In the genomic region with DNA sequence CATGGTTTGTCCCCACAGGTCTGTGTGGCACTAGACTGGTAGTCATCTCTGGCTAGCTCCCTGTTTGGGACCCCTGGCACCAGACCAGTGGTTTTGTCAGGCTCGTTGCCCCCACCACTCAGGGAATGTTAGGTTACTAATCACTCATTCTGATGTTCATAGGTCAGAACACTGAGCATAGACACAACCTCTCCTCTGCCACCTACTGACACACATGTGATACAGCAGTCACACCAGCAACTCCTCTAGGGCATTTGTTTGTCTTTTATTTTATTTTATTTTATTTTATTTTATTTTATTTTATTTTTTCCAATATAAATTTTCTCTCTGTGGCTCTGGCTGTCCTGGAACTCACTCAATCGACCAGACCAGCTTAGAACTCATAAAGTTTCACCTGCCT, we compare ENCODE assay signal across 37 mouse cellular contexts. TPM values are rescaled to one million over a fixed set of nuclear protein-coding genes. Genes with fewer than 3 reads are reported as not detected.
DNase-seq lines count a peak whose midpoint lies in the region; ATAC-seq and TF ChIP-seq lines count a peak whose summit lies in the region.
"Had no signal": no experiment of that assay in that cellular context is flagged by ENCODE, and none has a peak within 500 bp of the region (broad histone marks: within the 10 kb centered on the region; RNA-seq: fewer than 3 reads in every experiment).

No protein-coding gene starts in this region.

- intact Hi-C loops in heart, adult 2 months (cut with DNase I): no loop called here

- H3K4me3 ChIP-seq in heart, adult 2 months: no peak overlapping the region
- H3K4me3 ChIP-seq in heart, embryonic 12.5 days: no peak overlapping the region
- no peak overlapping the region for H3K4me3 ChIP-seq in liver, adult 2 months (ENCODE audit: insufficient read depth, low read depth, low read length)
- no peak overlapping the region for H3K4me3 ChIP-seq in liver, embryonic 12.5 days
- H3K4me3 ChIP-seq in CH12.LX (replicated peaks in 1 of 3; ENCODE audit: low read depth in 2 of 3, low read length in 2 of 3, poor library complexity in 1 of 3): no peak overlapping the region
- no peak overlapping the region for H3K4me3 ChIP-seq in hindbrain, embryonic 11.5 days (ENCODE audit: low read depth, low read length)
- H3K4me3 ChIP-seq: embryonic facial prominence, embryonic 10.5 days; embryonic facial prominence, embryonic 15.5 days; forebrain, embryonic 13.5 days; hindbrain, embryonic 15.5 days; limb, embryonic 10.5 days; limb, embryonic 15.5 days; liver, embryonic 15.5 days; lung, embryonic 15.5 days; midbrain, embryonic 10.5 days; midbrain, embryonic 15.5 days; neural tube, embryonic 15.5 days had no signal

- no peaks in the 10 kb centered on the region for H3K4me1 ChIP-seq in heart, adult 2 months (ENCODE audit: control insufficient read depth, insufficient read depth, low read length)
- H3K4me1 ChIP-seq in heart, embryonic 12.5 days (replicated peaks): no peaks in the 10 kb centered on the region
- no peaks in the 10 kb centered on the region for H3K4me1 ChIP-seq in liver, adult 2 months (ENCODE audit: control insufficient read depth, insufficient read depth, low read length)
- H3K4me1 ChIP-seq in liver, embryonic 12.5 days: no peaks in the 10 kb centered on the region
- H3K4me1 ChIP-seq in CH12.LX (ENCODE audit: control insufficient read depth in 1 of 2, insufficient read depth in 2 of 2): no peaks in the 10 kb centered on the region
- no peaks in the 10 kb centered on the region for H3K4me1 ChIP-seq in hindbrain, embryonic 11.5 days (replicated peaks; ENCODE audit: control insufficient read depth, insufficient read depth, low read length)
- H3K4me1 ChIP-seq: embryonic facial prominence, embryonic 10.5 days; embryonic facial prominence, embryonic 15.5 days; forebrain, embryonic 13.5 days; hindbrain, embryonic 15.5 days; limb, embryonic 10.5 days; limb, embryonic 15.5 days; liver, embryonic 15.5 days; lung, embryonic 15.5 days; midbrain, embryonic 10.5 days; midbrain, embryonic 15.5 days; neural tube, embryonic 15.5 days had no signal

- peak; percentile 38 for TF ChIP-seq CTCF in heart, adult 2 months (IDR thresholded peaks at IDR 0.05)
- no peak for TF ChIP-seq CTCF in liver, adult 2 months (IDR thresholded peaks at IDR 0.05; ENCODE audit: low read depth, low read length)
- peak in 1 of 2 experiments; percentile 47; a peak in 2 of 4 replicates for TF ChIP-seq CTCF in CH12.LX (conservative IDR thresholded peaks at IDR 0.05 in 1 of 2, IDR thresholded peaks at IDR 0.05 in 1 of 2; ENCODE audit: low read depth in 2 of 2, low read length in 2 of 2)

- no peaks in the 10 kb centered on the region for H3K79me2 ChIP-seq in heart, adult 2 months (replicated peaks; ENCODE audit: control insufficient read depth, insufficient read depth, low read length)
- H3K79me2 ChIP-seq in liver, adult 2 months (ENCODE audit: control insufficient read depth, insufficient read depth, low read length): no peaks in the 10 kb centered on the region
- no peaks in the 10 kb centered on the region for H3K79me2 ChIP-seq in CH12.LX (replicated peaks; ENCODE audit: control insufficient read depth, extremely low read depth, insufficient read depth, poor library complexity, severe bottlenecking)

- no peak overlapping the region for H3K27ac ChIP-seq in heart, adult 2 months
- no peak overlapping the region for H3K27ac ChIP-seq in heart, embryonic 12.5 days (ENCODE audit: poor library complexity, severe bottlenecking)
- no peak overlapping the region for H3K27ac ChIP-seq in liver, adult 2 months (replicated peaks; ENCODE audit: insufficient read depth, low read depth, low read length)
- no peak overlapping the region for H3K27ac ChIP-seq in liver, embryonic 12.5 days
- no peak overlapping the region for H3K27ac ChIP-seq in CH12.LX (ENCODE audit: insufficient read depth, low read depth)
- H3K27ac ChIP-seq in hindbrain, embryonic 11.5 days (ENCODE audit: low read depth, low read length): no peak overlapping the region
- H3K27ac ChIP-seq: embryonic facial prominence, embryonic 10.5 days; embryonic facial prominence, embryonic 15.5 days; forebrain, embryonic 13.5 days; hindbrain, embryonic 15.5 days; limb, embryonic 10.5 days; limb, embryonic 15.5 days; liver, embryonic 15.5 days; lung, embryonic 15.5 days; midbrain, embryonic 10.5 days; midbrain, embryonic 15.5 days; neural tube, embryonic 15.5 days had no signal

- ATAC-seq in heart, embryonic 12.5 days (ENCODE audit: insufficient number of reproducible peaks, low FRiP score): no peak
- no peak for ATAC-seq in liver, embryonic 12.5 days
- ATAC-seq in hindbrain, embryonic 11.5 days (ENCODE audit: low FRiP score): no peak
- ATAC-seq: forebrain, embryonic 13.5 days; inflammation-experienced regulatory T-cells, adult 6 months; midbrain, embryonic 15.5 days had no signal

- no peak; the same call in 1 of the 2 replicates for TF ChIP-seq RAD21 in CH12.LX (IDR thresholded peaks at IDR 0.05; ENCODE audit: low read depth, low read length)

- TF ChIP-seq POLR2A in heart, adult 2 months (IDR thresholded peaks at IDR 0.05; ENCODE audit: insufficient read depth, low read depth, low read length): no peak
- no peak for TF ChIP-seq POLR2A in liver, adult 2 months (IDR thresholded peaks at IDR 0.05; ENCODE audit: extremely low read depth, insufficient read depth, low read length)
- no peak for TF ChIP-seq POLR2A in CH12.LX (IDR thresholded peaks at IDR 0.05; ENCODE audit: low read depth, low read length)

- no peak overlapping the region for H3K4me2 ChIP-seq in heart, embryonic 12.5 days
- H3K4me2 ChIP-seq in liver, embryonic 12.5 days: no peak overlapping the region
- H3K4me2 ChIP-seq in CH12.LX (ENCODE audit: insufficient read depth, low read depth, poor library complexity, severe bottlenecking): no peak overlapping the region
- H3K4me2 ChIP-seq in hindbrain, embryonic 11.5 days (replicated peaks; ENCODE audit: low read depth, low read length): no peak overlapping the region
- H3K4me2 ChIP-seq: embryonic facial prominence, embryonic 15.5 days; forebrain, embryonic 13.5 days; heart, embryonic 11.5 days; hindbrain, embryonic 15.5 days; limb, embryonic 15.5 days; liver, embryonic 15.5 days; lung, embryonic 15.5 days; midbrain, embryonic 15.5 days; neural tube, embryonic 15.5 days had no signal

- H3K9ac ChIP-seq in heart, adult 2 months (ENCODE audit: low read depth, low read length): no peak overlapping the region
- H3K9ac ChIP-seq in heart, embryonic 12.5 days: no peak overlapping the region
- no peak overlapping the region for H3K9ac ChIP-seq in liver, adult 2 months (ENCODE audit: low read depth, low read length)
- no peak overlapping the region for H3K9ac ChIP-seq in liver, embryonic 12.5 days
- H3K9ac ChIP-seq in CH12.LX (ENCODE audit: insufficient read depth, low read depth): no peak overlapping the region
- no peak overlapping the region for H3K9ac ChIP-seq in hindbrain, embryonic 11.5 days (ENCODE audit: low read depth, low read length)
- H3K9ac ChIP-seq: embryonic facial prominence, embryonic 15.5 days; forebrain, embryonic 13.5 days; hindbrain, embryonic 15.5 days; limb, embryonic 15.5 days; liver, embryonic 15.5 days; lung, embryonic 15.5 days; midbrain, embryonic 15.5 days; neural tube, embryonic 15.5 days had no signal

- H3K27me3 ChIP-seq in heart, adult 2 months (ENCODE audit: control insufficient read depth, insufficient read depth, low read length): no peaks in the 10 kb centered on the region
- no peaks in the 10 kb centered on the region for H3K27me3 ChIP-seq in heart, embryonic 12.5 days (replicated peaks)
- H3K27me3 ChIP-seq in liver, adult 2 months (ENCODE audit: control insufficient read depth, insufficient read depth, low read length): no peaks in the 10 kb centered on the region
- no peaks in the 10 kb centered on the region for H3K27me3 ChIP-seq in liver, embryonic 12.5 days (replicated peaks)
- H3K27me3 ChIP-seq in CH12.LX (replicated peaks): no peaks in the 10 kb centered on the region
- H3K27me3 ChIP-seq in hindbrain, embryonic 11.5 days (ENCODE audit: control insufficient read depth, insufficient read depth, low read length): no peaks in the 10 kb centered on the region
- H3K27me3 ChIP-seq: embryonic facial prominence, embryonic 15.5 days; forebrain, embryonic 13.5 days; hindbrain, embryonic 15.5 days; limb, embryonic 15.5 days; liver, embryonic 15.5 days; lung, embryonic 15.5 days; midbrain, embryonic 15.5 days; neural tube, embryonic 15.5 days had no signal

- 20% methylated on average over 2 of the region's 2 CpGs for WGBS in heart, adult 2 months
- 35% methylated on average over 2 of the region's 2 CpGs for WGBS in heart, embryonic 12.5 days
- 22% methylated on average over 2 of the region's 2 CpGs for WGBS in liver, adult 2 months
- 16% methylated on average over 2 of the region's 2 CpGs for WGBS in liver, embryonic 12.5 days (ENCODE audit: insufficient replicate concordance)
- 38% methylated on average over 2 of the region's 2 CpGs for WGBS in hindbrain, embryonic 11.5 days

- dilution Hi-C loops in CH12.LX (cut with MboI; ENCODE audit: extremely low pct_ligation_motif_present, extremely low pct_unique_long_range_greater_than_20kb, low sequenced_read_pairs): no loop called here

- no peak for DNase-seq in heart, adult 2 months
- DNase-seq in liver, adult 2 months (ENCODE audit: extremely low read depth, low read depth, low spot score): peak; percentile 2
- no peak for DNase-seq in CH12.LX (ENCODE audit: extremely low read depth)
- DNase-seq in ZHBTc4 (ENCODE audit: low read depth, low spot score): peak; percentile 6
- no peak for DNase-seq in hindbrain, embryonic 11.5 days (ENCODE audit: low spot score)
- DNase-seq in left cerebral cortex, adult 11 months (ENCODE audit: low spot score): no peak
- DNase-seq: cerebellum, adult 8-10 months; cerebellum, postnatal 25 days; gastrocnemius, postnatal 14 days; heart, adult 11 months; heart, postnatal 4 days; kidney, adult 8-10 months; kidney, postnatal 10 days; layer of hippocampus, adult 9-11 months; retina, postnatal 1 day; right cerebral cortex, postnatal 14 days; spleen, adult 18-20 months; thymus, adult 18-20 months; thymus, postnatal 25 days had no signal

- in situ Hi-C loops in CH12.LX (cut with MboI; ENCODE audit: low pct_ligation_motif_present, low pct_unique_long_range_greater_than_20kb, low sequenced_read_pairs): no loop called here

- H3K9me3 ChIP-seq in heart, embryonic 12.5 days (replicated peaks): no peaks in the 10 kb centered on the region; the same call in 1 of the 2 replicates
- no peaks in the 10 kb centered on the region for H3K9me3 ChIP-seq in liver, embryonic 12.5 days (replicated peaks)
- no peaks in the 10 kb centered on the region for H3K9me3 ChIP-seq in CH12.LX (replicated peaks; ENCODE audit: low read length)
- no peaks in the 10 kb centered on the region for H3K9me3 ChIP-seq in hindbrain, embryonic 11.5 days (ENCODE audit: control insufficient read depth, low read length)
- H3K9me3 ChIP-seq: embryonic facial prominence, embryonic 15.5 days; hindbrain, embryonic 15.5 days; limb, embryonic 10.5 days; limb, embryonic 15.5 days; liver, embryonic 15.5 days; lung, embryonic 15.5 days; midbrain, embryonic 15.5 days; neural tube, embryonic 15.5 days had no signal

- TF ChIP-seq EP300 in heart, adult 2 months (IDR thresholded peaks at IDR 0.05; ENCODE audit: insufficient read depth, low read depth, low read length): no peak
- no peak for TF ChIP-seq EP300 in CH12.LX (IDR thresholded peaks at IDR 0.05; ENCODE audit: low read length)

- no peaks in the 10 kb centered on the region for H3K36me3 ChIP-seq in heart, adult 2 months (ENCODE audit: control insufficient read depth, insufficient read depth, low read length)
- no peaks in the 10 kb centered on the region for H3K36me3 ChIP-seq in heart, embryonic 12.5 days
- no peaks in the 10 kb centered on the region for H3K36me3 ChIP-seq in liver, adult 2 months (ENCODE audit: control insufficient read depth, insufficient read depth, low read length)
- no peaks in the 10 kb centered on the region for H3K36me3 ChIP-seq in liver, embryonic 12.5 days
- H3K36me3 ChIP-seq in CH12.LX (replicated peaks in 1 of 2; ENCODE audit: control insufficient read depth in 1 of 2, insufficient read depth in 1 of 2, low read length in 1 of 2): no peaks in the 10 kb centered on the region
- H3K36me3 ChIP-seq in hindbrain, embryonic 11.5 days (ENCODE audit: control insufficient read depth, insufficient read depth, low read length): no peaks in the 10 kb centered on the region
- H3K36me3 ChIP-seq: embryonic facial prominence, embryonic 10.5 days; embryonic facial prominence, embryonic 15.5 days; hindbrain, embryonic 15.5 days; limb, embryonic 10.5 days; limb, embryonic 15.5 days; liver, embryonic 15.5 days; lung, embryonic 15.5 days; midbrain, embryonic 10.5 days; midbrain, embryonic 15.5 days; neural tube, embryonic 15.5 days had no signal

RNA-seq across cellular contexts. Expression of gene Agtr2, which starts 15.9 kb away (rescaled TPM):
- total RNA-seq in heart, adult 2 months (2021): not detected
- not detected in 2 replicates for polyA plus RNA-seq in heart, adult 2 months (2012; rRNA removed)
- polyA plus RNA-seq in heart, embryonic 12.5 days (2016; fragmentation: Nextera tagmentation; extraction: Ambion mirVana): 0.19 and 0.53 TPM in 2 replicates
- 0.07 TPM in 1 of 2 replicates, not detected in the other for total RNA-seq in liver, adult 2 months (2014; rRNA removed)
- not detected in 2 replicates for polyA plus RNA-seq in liver, adult 2 months (2012; rRNA removed)
- polyA plus RNA-seq in liver, embryonic 12.5 days (2016; fragmentation: Nextera tagmentation; extraction: Ambion mirVana): 0.11 and 0.35 TPM in 2 replicates
- total RNA-seq in CH12.LX (2012; rRNA removed) (not detected in 2 replicates), CH12.LX (2014; rRNA removed) (not detected in 2 replicates)
- polyA plus RNA-seq in CH12.LX (2012; ENCODE audit: insufficient read length, low read depth): not detected in 2 replicates
- 3.2 and 3.4 TPM in 2 replicates for polyA plus RNA-seq in hindbrain, embryonic 11.5 days (2014; fragmentation: Nextera tagmentation; extraction: Ambion mirVana)
- total RNA-seq: megakaryocyte progenitor cell, adult 5-6 weeks; MEL had no signal
- polyA plus RNA-seq: inflammation-experienced regulatory T-cells, adult 6 months; large intestine, adult 2 months had no signal

Comparison
In these comparisons a context has a peak if more than half of its experiments do, and no peak if none do; other contexts are left out.
1. DNase-seq: peak in liver, adult 2 months (single experiment) and ZHBTc4 (single experiment); none in heart, adult 2 months (0 of 2), CH12.LX (single experiment), hindbrain, embryonic 11.5 days (single experiment) and left cerebral cortex, adult 11 months (single experiment).